Mouse (Mus musculus) CH12.LX (cell line): ENCODE data around the gene Gm32742. TPM values are rescaled to one million over a fixed set of nuclear protein-coding genes. Genes with fewer than 3 reads are reported as not detected.

ENCODE experiments used
- DNase-seq: peaks from one replicate; pipeline ENCODE4 v3.0.0-alpha.2; 2013; ENCODE audit errors: extremely low read depth
- H3K27ac ChIP-seq: 2 replicates; pipeline ENCODE4 v1.5.1; 2012; ENCODE audit warnings: low read depth, mild to moderate bottlenecking, control low read depth, moderate library complexity; ENCODE audit not compliant: insufficient read depth
- H3K27me3 ChIP-seq: replicated peaks from 2 replicates; pipeline ENCODE3; 2012; ENCODE audit warnings: inconsistent platforms
- H3K36me3 ChIP-seq, 2 experiments: replicated peaks in 1 of 2; 2 replicates each; pipeline versions ENCODE3 to v1.6.1; 2012; ENCODE audit warnings: inconsistent platforms in 1 of 2, low read length in 1 of 2, mild to moderate bottlenecking in 1 of 2, mixed read lengths in 1 of 2, moderate library complexity in 1 of 2; ENCODE audit not compliant: control insufficient read depth in 1 of 2, insufficient read depth in 1 of 2
- H3K4me1 ChIP-seq, 2 experiments: 2 replicates each; pipeline ENCODE4 v1.6.1; 2012; ENCODE audit warnings: inconsistent platforms in 1 of 2, moderate library complexity in 1 of 2; ENCODE audit not compliant: insufficient read depth in 2 of 2, control insufficient read depth in 1 of 2
- H3K4me2 ChIP-seq: 2 replicates; pipeline ENCODE4 v1.6.1; 2012; ENCODE audit warnings: low read depth, mild to moderate bottlenecking, control low read depth; ENCODE audit not compliant: poor library complexity, insufficient read depth, severe bottlenecking
- H3K4me3 ChIP-seq, 3 experiments: fragments of 150-350 bp in 1 of 3; sonication (generic) in 1 of 3; replicated peaks in 1 of 3; 2 replicates each; pipeline versions ENCODE3 to v1.5.1; 2011 to 2012; ENCODE audit warnings: low read depth in 2 of 3, low read length in 2 of 3, mild to moderate bottlenecking in 2 of 3, moderate library complexity in 2 of 3, control low read depth in 1 of 3, improper control_type of control experiment in 1 of 3, inconsistent platforms in 1 of 3, mixed read lengths in 1 of 3; ENCODE audit not compliant: poor library complexity in 1 of 3
- H3K79me2 ChIP-seq: replicated peaks from 2 replicates; pipeline ENCODE4 v1.6.1; 2012; ENCODE audit warnings: mild to moderate bottlenecking, moderate library complexity; ENCODE audit not compliant: control insufficient read depth, poor library complexity, insufficient read depth, severe bottlenecking; ENCODE audit errors: extremely low read depth
- H3K9ac ChIP-seq: 2 replicates; pipeline ENCODE4 v1.6.1; 2012; ENCODE audit warnings: low read depth, mild to moderate bottlenecking, control low read depth, moderate library complexity; ENCODE audit not compliant: insufficient read depth
- H3K9me3 ChIP-seq: replicated peaks from 2 replicates; pipeline ENCODE3; 2012; ENCODE audit warnings: low read length, inconsistent platforms, mixed read lengths
- BHLHE40 ChIP-seq: IDR thresholded peaks from 2 replicates; pipeline ENCODE4 v1.6.1; 2011; ENCODE audit warnings: mild to moderate bottlenecking, low read depth, low read length, improper control_type of control experiment
- CTCF ChIP-seq, 2 experiments: IDR thresholded peaks in 1 of 2; conservative IDR thresholded peaks in 1 of 2; 2 replicates each; pipeline ENCODE4 v1.5.1; 2011 to 2012; ENCODE audit warnings: low read depth in 2 of 2, low read length in 2 of 2, improper control_type of control experiment in 1 of 2, inconsistent platforms in 1 of 2, mild to moderate bottlenecking in 1 of 2, moderate library complexity in 1 of 2
- E2F4 ChIP-seq: IDR thresholded peaks from 2 replicates; pipeline ENCODE4 v1.6.1; 2011; ENCODE audit warnings: low read depth, low read length, improper control_type of control experiment; ENCODE audit not compliant: insufficient replicate concordance
- EP300 ChIP-seq: IDR thresholded peaks from 2 replicates; pipeline ENCODE4 v1.6.1; 2011; ENCODE audit warnings: low read length, improper control_type of control experiment
- ETS1 ChIP-seq: conservative IDR thresholded peaks from 2 replicates; pipeline ENCODE4 v1.6.1; 2012; ENCODE audit warnings: low read depth, mild to moderate bottlenecking, inconsistent platforms, low read length, improper control_type of control experiment, moderate library complexity
- HCFC1 ChIP-seq: IDR thresholded peaks from 2 replicates; pipeline ENCODE4 v1.6.1; 2012; ENCODE audit warnings: low read depth, mild to moderate bottlenecking, inconsistent platforms, low read length, improper control_type of control experiment
- IRF4 ChIP-seq: IDR thresholded peaks from 2 replicates; pipeline ENCODE4 v1.6.1; 2014; ENCODE audit warnings: low read depth, mild to moderate bottlenecking, inconsistent platforms, low read length, improper control_type of control experiment
- JUN ChIP-seq: IDR thresholded peaks from 2 replicates; pipeline ENCODE4 v1.6.1; 2011; ENCODE audit warnings: low read depth, mild to moderate bottlenecking, low read length, improper control_type of control experiment, moderate library complexity; ENCODE audit not compliant: insufficient read depth
- MAX ChIP-seq: IDR thresholded peaks from 2 replicates; pipeline ENCODE4 v1.6.1; 2011; ENCODE audit warnings: low read length, improper control_type of control experiment
- MEF2A ChIP-seq: IDR thresholded peaks from 2 replicates; pipeline ENCODE4 v1.6.1; 2014; ENCODE audit warnings: low read depth, mild to moderate bottlenecking, inconsistent platforms, low read length, improper control_type of control experiment, borderline replicate concordance
- PAX5 ChIP-seq: IDR thresholded peaks from 2 replicates; pipeline ENCODE4 v1.6.1; 2012; ENCODE audit warnings: low read length, inconsistent platforms, mixed read lengths
- POLR2AphosphoS2 ChIP-seq: IDR thresholded peaks from 2 replicates; pipeline ENCODE4 v1.6.1; 2011; ENCODE audit warnings: low read depth, low read length, improper control_type of control experiment
- RAD21 ChIP-seq: IDR thresholded peaks from 2 replicates; pipeline ENCODE4 v1.6.1; 2011; ENCODE audit warnings: low read depth, mild to moderate bottlenecking, low read length, improper control_type of control experiment, moderate library complexity
- SIN3A ChIP-seq: IDR thresholded peaks from 2 replicates; pipeline ENCODE4 v1.6.1; 2012; ENCODE audit warnings: low read length, improper control_type of control experiment, inconsistent platforms
- TBP ChIP-seq: conservative IDR thresholded peaks from 2 replicates; pipeline ENCODE4 v1.6.1; 2011; ENCODE audit warnings: low read depth, low read length, improper control_type of control experiment
- TCF12 ChIP-seq: IDR thresholded peaks from 2 replicates; pipeline ENCODE4 v1.6.1; 2014; ENCODE audit warnings: low read depth, mild to moderate bottlenecking, inconsistent platforms, low read length, improper control_type of control experiment
- USF2 ChIP-seq: conservative IDR thresholded peaks from 2 replicates; pipeline ENCODE4 v1.6.1; 2011; ENCODE audit warnings: low read depth, low read length, improper control_type of control experiment
- ZKSCAN1 ChIP-seq: IDR thresholded peaks from 2 replicates; pipeline ENCODE4 v1.6.1; 2012; ENCODE audit warnings: low read depth, inconsistent platforms, low read length, improper control_type of control experiment, borderline replicate concordance
- dilution Hi-C: fragments of 300-500 bp; cut with MboI; formaldehyde crosslinking; loops from 2 replicates; pipeline ENCODE4 v1.14.3; 2020; ENCODE audit warnings: low sequenced_read_pairs; ENCODE audit not compliant: extremely low pct_unique_long_range_greater_than_20kb, extremely low pct_ligation_motif_present
- in situ Hi-C: fragments of 300-500 bp; cut with MboI; formaldehyde crosslinking; loops from 3 replicates; pipeline ENCODE4 v1.14.3; 2019; ENCODE audit warnings: low sequenced_read_pairs, low pct_ligation_motif_present, low pct_unique_long_range_greater_than_20kb, mixed read lengths
- polyA plus RNA-seq: library from polyadenylated mRNA; unstranded; fragments of >175 nt; gene quantifications from 2 replicates; pipeline ENCODE4 v1.2.1, GENCODE M21; 2012; ENCODE audit warnings: low read depth; ENCODE audit not compliant: insufficient read length
- total RNA-seq, 2 experiments: library from RNA; depleted of rRNA; stranded (reverse); fragments of 300-350 nt in 1 of 2; fragments of >200 nt in 1 of 2; gene quantifications; 2 replicates each; pipeline ENCODE4 v1.2.3; 2012 to 2014

Gm32742 gene
- total and polyA plus RNA-seq, 3 experiments: 0.23 to 0.77 (median 0.42) TPM

GRCm38 (mm10) chr9:51185386-51185785 lies 20.1 kb upstream of the Gm32742 start:
- Histone ChIP-seq H3K79me2 (no peaks in the 10 kb centered on the region), H3K27me3 (no peaks in the 10 kb centered on the region), H3K27ac (no peak overlapping the region), H3K36me3 (no peaks in the 10 kb centered on the region), H3K4me1 (peaks cover 10 to 40% of the 10 kb centered on the region in 2 experiments), H3K9ac (no peak overlapping the region), H3K9me3 (no peaks in the 10 kb centered on the region), H3K4me2 (no peak overlapping the region), H3K4me3 (no peak overlapping the region)
- no peak for DNase-seq
- TF ChIP-seq USF2 (no peak), CTCF (conservative IDR thresholded peaks at IDR 0.05 in 1 of 2, IDR thresholded peaks at IDR 0.05 in 1 of 2; ENCODE audit: low read depth in 2 of 2, low read length in 2 of 2) (no peak), RAD21 (no peak), MAX (no peak), EP300 (no peak), ETS1 (no peak), JUN (no peak), ZKSCAN1 (no peak), BHLHE40 (no peak), PAX5 (no peak), SIN3A (no peak), MEF2A (no peak)
- in situ Hi-C loops (no loop called here), dilution Hi-C loops (no loop called here)

- Histone ChIP-seq H3K9me3 (no peaks in the 10 kb centered on the region), H3K36me3 (no peaks in the 10 kb centered on the region)
- TF ChIP-seq ETS1: peak; percentile 74
- TF ChIP-seq POLR2AphosphoS2: no peak
- no peak for TF ChIP-seq IRF4
- TF ChIP-seq HCFC1: no peak
- TF ChIP-seq BHLHE40: peak; percentile 45
- TF ChIP-seq TBP: no peak
- peak; percentile 65; the same call in 1 of the 2 replicates for TF ChIP-seq E2F4
- TF ChIP-seq EP300: peak; percentile 38; the same call in 1 of the 2 replicates
- TF ChIP-seq TCF12: peak; percentile 49; the same call in 1 of the 2 replicates
- TF ChIP-seq, all 38 proteins: peak for 5
- Histone ChIP-seq H3K27me3 (no peaks in the 10 kb centered on the region), H3K4me3 (no peak overlapping the region), H3K9ac (no peak overlapping the region), H3K4me2 (peak overlapping the region; percentile 48), H3K79me2 (no peaks in the 10 kb centered on the region), H3K4me1 (peaks cover 10 to 50% of the 10 kb centered on the region in 2 experiments), H3K27ac (no peak overlapping the region)
- in situ Hi-C loops: no loop called here
- no peak for DNase-seq
- dilution Hi-C loops: no loop called here
Measured at GRCm38 (mm10) chr9:51182716-51183710, 17.7 kb upstream of the Gm32742 start.
